Mouse (Mus musculus) lung, adult 18-20 months (tissue): ENCODE data around the gene Upk3b.
"Not testable (repeated sequence)": the region's sequence is repeated elsewhere in the genome, so short reads cannot be mapped to it uniquely, and the experiment has no call there.

Experiments
- DNase-seq, 2 experiments: peaks; one replicate each; pipeline ENCODE4 v3.0.0; 2022; ENCODE audit warnings: mixed read lengths in 2 of 2

The Upk3b gene

GRCm38 (mm10) chr5:136035285-136035684 lies 3.0 kb upstream of the Upk3b start:
- no peak for DNase-seq

GRCm38 (mm10) chr5:136036667-136037066 lies 1.6 kb upstream of the Upk3b start:
- DNase-seq: no peak

GRCm38 (mm10) chr5:136040210-136040609 lies 1.9 kb downstream of the Upk3b start:
- DNase-seq: no peak

GRCm38 (mm10) chr5:136041260-136041659 lies 3.0 kb downstream of the Upk3b start:
- no peak for DNase-seq

GRCm38 (mm10) chr5:136041666-136042065 lies 3.4 kb downstream of the Upk3b start:
- no peak for DNase-seq

- DNase-seq: no peak
Measured at GRCm38 (mm10) chr5:136044865-136045264, 6.6 kb downstream of the Upk3b start.

- DNase-seq: peak in 1 of 2 experiments; percentile 34
Measured at GRCm38 (mm10) chr5:136045408-136045807, 7.1 kb downstream of the Upk3b start.

GRCm38 (mm10) chr5:136045987-136046386 lies 7.7 kb downstream of the Upk3b start:
- peak; percentile 78 to 80 for DNase-seq

- not testable (repeated sequence) for DNase-seq
Measured at GRCm38 (mm10) chr5:136048541-136048940, 10.2 kb downstream of the Upk3b start.

- DNase-seq: no peak
Measured at GRCm38 (mm10) chr5:136049926-136050325, 11.6 kb downstream of the Upk3b start.

GRCm38 (mm10) chr5:136051231-136052085 lies 13.2 kb downstream of the Upk3b start:
- DNase-seq: peak; percentile 34 to 64

GRCm38 (mm10) chr5:136052861-136053655 lies 14.8 kb downstream of the Upk3b start:
- DNase-seq: peak; percentile 41 to 68

- no peak for DNase-seq
Measured at GRCm38 (mm10) chr5:136054301-136055077, 16.2 kb downstream of the Upk3b start, which contains the start of gene Upk3bl. Gene Upk3bl (plus strand): TSS chr5:136054492.

GRCm38 (mm10) chr5:136056062-136056461 lies 17.8 kb downstream of the Upk3b start:
- DNase-seq: no peak

GRCm38 (mm10) chr5:136057085-136057484 lies 18.8 kb downstream of the Upk3b start:
- DNase-seq: no peak

- peak; percentile 68 to 76 for DNase-seq
Measured at GRCm38 (mm10) chr5:136061567-136061966, 23.3 kb downstream of the Upk3b start.

- no peak for DNase-seq
Measured at GRCm38 (mm10) chr5:136063920-136064319, 25.6 kb downstream of the Upk3b start.

- DNase-seq: peak; percentile 25 to 58
Measured at GRCm38 (mm10) chr5:136066404-136067148, 28.3 kb downstream of the Upk3b start.

GRCm38 (mm10) chr5:136069411-136069810 lies 31.1 kb downstream of the Upk3b start:
- DNase-seq: no peak

GRCm38 (mm10) chr5:136073051-136073450 lies 34.8 kb downstream of the Upk3b start:
- no peak for DNase-seq

GRCm38 (mm10) chr5:136073526-136073925 lies 35.2 kb downstream of the Upk3b start:
- no peak for DNase-seq

GRCm38 (mm10) chr5:136075076-136075475 lies 36.8 kb downstream of the Upk3b start:
- DNase-seq: no peak
